Mouse (Mus musculus): ENCODE data around the gene Cebpb.

DNA sequence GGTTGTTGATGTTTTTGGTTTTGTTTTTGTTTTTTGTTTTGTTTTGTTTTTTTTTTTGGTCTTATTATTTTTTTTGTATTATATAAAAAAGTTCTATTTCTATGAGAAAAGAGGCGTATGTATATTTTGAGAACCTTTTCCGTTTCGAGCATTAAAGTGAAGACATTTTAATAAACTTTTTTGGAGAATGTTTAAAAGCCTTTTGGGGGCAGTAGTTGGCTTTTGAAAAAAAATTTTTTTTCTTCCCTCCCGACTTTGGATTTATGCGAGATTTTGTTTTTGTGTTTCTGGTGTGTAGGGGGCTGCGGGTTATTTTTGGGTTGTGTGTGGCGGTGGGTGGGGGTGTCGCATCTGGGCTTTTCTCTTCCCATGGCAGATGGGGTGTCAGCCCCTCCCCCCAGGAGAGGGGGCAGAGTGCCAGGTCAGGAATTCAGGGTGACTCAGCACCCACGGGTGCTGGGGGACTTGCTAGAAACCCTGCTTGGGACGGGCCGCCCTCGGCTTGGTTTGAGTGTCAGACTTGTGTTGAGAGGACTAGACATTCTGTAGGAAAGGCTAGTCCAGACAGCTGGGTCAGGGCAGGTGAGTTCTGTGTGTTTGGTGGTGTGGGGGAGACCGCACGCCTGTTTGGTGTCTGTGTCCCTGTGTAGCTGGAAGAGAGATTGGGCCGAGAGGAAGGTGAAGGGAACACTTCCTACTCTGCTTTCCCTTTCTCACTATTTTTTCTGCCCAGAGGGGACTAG, 1.7 kb downstream of the Cebpb start:
- TF ChIP-seq CTCF (conservative IDR thresholded peaks at IDR 0.05; ENCODE audit: low read length) (no peak), NANOG (IDR thresholded peaks at IDR 0.05; ENCODE audit: borderline replicate concordance, low read length) (no peak), POU5F1 (IDR thresholded peaks at IDR 0.05; ENCODE audit: borderline replicate concordance, low read length) (no peak)
